Mouse (Mus musculus) urinary bladder, postnatal 10 days (tissue): ENCODE results near the gene Olfr789.

Source experiments
- DNase-seq: peaks from one replicate; pipeline ENCODE4 v3.0.0; 2022; ENCODE audit warnings: low spot score

Gene Olfr789

GRCm38 (mm10) chr10:129484452-129484851 is at the start of gene Olfr789:
Olfr789 (plus strand) TSS chr10:129484752.
- no peak for DNase-seq

GRCm38 (mm10) chr10:129461562-129461961 is 23.0 kb upstream of the Olfr789 start, which contains the start of gene Olfr787:
Olfr787 (plus strand) TSS chr10:129461862.
- DNase-seq, result no peak

GRCm38 (mm10) chr10:129470698-129471097 is 13.9 kb upstream of the Olfr789 start, which contains the start of gene Olfr788:
Olfr788 (plus strand) TSS chr10:129470998.
- no peak for DNase-seq

GRCm38 (mm10) chr10:129473256-129473655 is 11.3 kb upstream of the Olfr789 start:
- no peak for DNase-seq

GRCm38 (mm10) chr10:129473723-129474122 is 10.8 kb upstream of the Olfr789 start:
- no peak for DNase-seq

GRCm38 (mm10) chr10:129490101-129490500 is 5.5 kb downstream of the Olfr789 start:
- no peak for DNase-seq

GRCm38 (mm10) chr10:129498192-129498591 is 13.6 kb downstream of the Olfr789 start, which contains the start of gene Olfr790:
Olfr790 (plus strand) TSS chr10:129498492.
- DNase-seq, result no peak

GRCm38 (mm10) chr10:129521492-129521891 is 36.9 kb downstream of the Olfr789 start, which contains the start of gene Olfr791:
Olfr791 (plus strand) TSS chr10:129521792.
- no peak for DNase-seq

- DNase-seq, result no peak
Observed at GRCm38 (mm10) chr10:129538862-129539261, 54.3 kb downstream of the Olfr789 start, which contains the start of gene Olfr792. Olfr792 (plus strand) TSS chr10:129539162.
